Mouse (Mus musculus): ENCODE measurements around the gene Ism1.

Ism1 gene

GRCm38 (mm10) chr2:139677809-139678274, at the start of gene Ism1:
Gene Ism1, plus strand, starts transcription at chr2:139678178.
- DNase-seq = peak; percentile 63 to 66

GRCm38 (mm10) chr2:139628731-139629130, 49.2 kb upstream of the Ism1 start:
- no peak for DNase-seq

GRCm38 (mm10) chr2:139629653-139630052, 48.3 kb upstream of the Ism1 start:
- DNase-seq = no peak

GRCm38 (mm10) chr2:139634506-139634905, 43.5 kb upstream of the Ism1 start:
- DNase-seq = no peak

GRCm38 (mm10) chr2:139637861-139638260, 40.1 kb upstream of the Ism1 start:
- no peak for DNase-seq

GRCm38 (mm10) chr2:139641757-139642385, 36.1 kb upstream of the Ism1 start:
- DNase-seq = no peak

GRCm38 (mm10) chr2:139649518-139649917, 28.5 kb upstream of the Ism1 start:
- peak; percentile 26 to 37 for DNase-seq

GRCm38 (mm10) chr2:139656750-139657149, 21.2 kb upstream of the Ism1 start:
- no peak for DNase-seq

GRCm38 (mm10) chr2:139671838-139672237, 6.1 kb upstream of the Ism1 start:
- no peak for DNase-seq

GRCm38 (mm10) chr2:139672371-139672770, 5.6 kb upstream of the Ism1 start:
- DNase-seq = no peak

GRCm38 (mm10) chr2:139677065-139677762, 764 bp upstream of the Ism1 start:
- peak; percentile 73 to 79 for DNase-seq

- DNase-seq = peak; percentile 70 to 73
Observed at GRCm38 (mm10) chr2:139678275-139679140, 530 bp downstream of the Ism1 start.

GRCm38 (mm10) chr2:139682540-139682939, 4.6 kb downstream of the Ism1 start:
- DNase-seq = no peak

GRCm38 (mm10) chr2:139689442-139690003, 11.5 kb downstream of the Ism1 start:
- DNase-seq = no peak

GRCm38 (mm10) chr2:139693521-139693920, 15.5 kb downstream of the Ism1 start:
- no peak for DNase-seq

- no peak for DNase-seq
Observed at GRCm38 (mm10) chr2:139694638-139695037, 16.7 kb downstream of the Ism1 start.

- DNase-seq = peak; percentile 57 to 60
Observed at GRCm38 (mm10) chr2:139696578-139696977, 18.6 kb downstream of the Ism1 start.

- no peak for DNase-seq
Observed at GRCm38 (mm10) chr2:139700609-139701008, 22.6 kb downstream of the Ism1 start.

- no peak for DNase-seq
Observed at GRCm38 (mm10) chr2:139704951-139705350, 27.0 kb downstream of the Ism1 start.

GRCm38 (mm10) chr2:139708194-139708899, 30.4 kb downstream of the Ism1 start:
- no peak for DNase-seq

- DNase-seq = no peak
Observed at GRCm38 (mm10) chr2:139711640-139712039, 33.7 kb downstream of the Ism1 start.

GRCm38 (mm10) chr2:139712046-139712445, 34.1 kb downstream of the Ism1 start:
- DNase-seq = no peak

All from cerebellum, postnatal 10 days (tissue).